Mouse (Mus musculus) left cerebral cortex, adult 9 months (tissue): Measurements from ENCODE around the gene Popdc3.
A peak's percentile ranks its signal among the peaks of the same experiment; 100 is the strongest.
"Not testable (repeated sequence)": the region's sequence is repeated elsewhere in the genome, so short reads cannot be mapped to it uniquely, and the experiment has no call there.

ENCODE experiments used
- DNase-seq, 2 experiments: peaks; one replicate each; pipeline ENCODE4 v3.0.0; 2022; ENCODE audit warnings: low spot score in 2 of 2

The Popdc3 gene

GRCm38 (mm10) chr10:45177798-45178197 lies at the start of gene Popdc3:
Gene Popdc3 (plus strand): TSS chr10:45178098.
- not testable (repeated sequence) for DNase-seq

- DNase-seq = no peak
Measured at GRCm38 (mm10) chr10:45129105-45129504, 48.8 kb upstream of the Popdc3 start.

- DNase-seq = no peak
Measured at GRCm38 (mm10) chr10:45130004-45130403, 47.9 kb upstream of the Popdc3 start.

GRCm38 (mm10) chr10:45132371-45132770 lies 45.5 kb upstream of the Popdc3 start:
- DNase-seq = peak in 1 of 2 experiments; percentile 26

- DNase-seq = peak in 1 of 2 experiments; percentile 58
Measured at GRCm38 (mm10) chr10:45136806-45137205, 41.1 kb upstream of the Popdc3 start.

- no peak for DNase-seq
Measured at GRCm38 (mm10) chr10:45139910-45140309, 38.0 kb upstream of the Popdc3 start.

GRCm38 (mm10) chr10:45140474-45141212 lies 37.3 kb upstream of the Popdc3 start:
- DNase-seq = no peak

GRCm38 (mm10) chr10:45142359-45142758 lies 35.5 kb upstream of the Popdc3 start:
- no peak for DNase-seq

- no peak for DNase-seq
Measured at GRCm38 (mm10) chr10:45144038-45144817, 33.7 kb upstream of the Popdc3 start.

- DNase-seq = no peak
Measured at GRCm38 (mm10) chr10:45146821-45147220, 31.1 kb upstream of the Popdc3 start.

- no peak for DNase-seq
Measured at GRCm38 (mm10) chr10:45151137-45151536, 26.8 kb upstream of the Popdc3 start.

GRCm38 (mm10) chr10:45151771-45152692 lies 25.9 kb upstream of the Popdc3 start:
- no peak for DNase-seq

GRCm38 (mm10) chr10:45154557-45155060 lies 23.3 kb upstream of the Popdc3 start:
- DNase-seq = no peak

GRCm38 (mm10) chr10:45165851-45166250 lies 12.0 kb upstream of the Popdc3 start:
- DNase-seq = no peak

- DNase-seq = no peak
Measured at GRCm38 (mm10) chr10:45173927-45174326, 4.0 kb upstream of the Popdc3 start.

- no peak for DNase-seq
Measured at GRCm38 (mm10) chr10:45174345-45174744, 3.6 kb upstream of the Popdc3 start.

GRCm38 (mm10) chr10:45180677-45181326 lies 2.9 kb downstream of the Popdc3 start:
- DNase-seq = no peak

- DNase-seq = no peak
Measured at GRCm38 (mm10) chr10:45181344-45181743, 3.4 kb downstream of the Popdc3 start.

- DNase-seq = no peak
Measured at GRCm38 (mm10) chr10:45185457-45185856, 7.6 kb downstream of the Popdc3 start.

- no peak for DNase-seq
Measured at GRCm38 (mm10) chr10:45193330-45194310, 15.7 kb downstream of the Popdc3 start.
